In the genomic region with DNA sequence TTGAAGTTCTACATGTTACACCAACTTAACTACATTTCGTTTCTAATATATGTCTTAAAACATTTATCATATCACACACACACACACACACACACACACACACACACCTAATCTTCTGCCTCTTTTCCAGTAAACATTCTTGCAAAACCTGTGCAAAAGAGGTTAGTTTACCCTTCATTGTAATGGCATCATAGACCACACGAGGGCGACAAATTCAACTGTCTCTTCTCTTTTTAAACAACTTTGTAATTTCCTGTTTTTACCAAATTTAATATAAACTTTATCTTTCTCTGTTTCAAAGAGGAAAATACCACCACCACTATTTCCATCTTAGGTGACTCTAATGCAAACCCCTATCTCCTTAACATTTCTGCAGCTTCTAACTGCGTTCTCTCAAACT, we compare ENCODE assay signal across 7 mouse cellular contexts.
DNase-seq lines count a peak whose midpoint lies in the region; ATAC-seq lines count a peak whose summit lies in the region.

No protein-coding gene starts in this region.

- H3K4me2 ChIP-seq in intestine, embryonic 14.5 days (ENCODE audit: low read length), result no peak overlapping the region
- H3K4me2 ChIP-seq in intestine, embryonic 16.5 days (ENCODE audit: low read depth, low read length), result no peak overlapping the region

- H3K27me3 ChIP-seq in intestine, embryonic 14.5 days (replicated peaks; ENCODE audit: control insufficient read depth, insufficient read depth, low read length), result no peaks in the 10 kb centered on the region
- H3K27me3 ChIP-seq in intestine, embryonic 16.5 days (replicated peaks; ENCODE audit: control insufficient read depth, insufficient read depth, low read length), result no peaks in the 10 kb centered on the region

- no peak overlapping the region for H3K9ac ChIP-seq in intestine, embryonic 14.5 days (ENCODE audit: low read length)
- H3K9ac ChIP-seq in intestine, embryonic 16.5 days (ENCODE audit: low read depth, low read length), result no peak overlapping the region

- peak; percentile 58 for DNase-seq in intestine, embryonic 14.5 days (ENCODE audit: low spot score)
- peak; percentile 8 for DNase-seq in urinary bladder, postnatal 25 days (ENCODE audit: low spot score)
- DNase-seq in urinary bladder, postnatal 4 days (ENCODE audit: low spot score in 2 of 2), result no peak
- DNase-seq in hindlimb bud, embryonic 11.5 days (ENCODE audit: extremely low spot score, low read depth, low spot score), result peak; percentile 14
- peak; percentile 76 for DNase-seq in retina, embryonic 14.5 days (ENCODE audit: low spot score)

- H3K27ac ChIP-seq in intestine, embryonic 14.5 days (ENCODE audit: low read depth), result no peak overlapping the region
- H3K27ac ChIP-seq in intestine, embryonic 16.5 days (ENCODE audit: low read length), result no peak overlapping the region

- peaks cover 10% of the 10 kb centered on the region; the same call in 1 of the 2 replicates for H3K9me3 ChIP-seq in intestine, embryonic 14.5 days (ENCODE audit: control insufficient read depth, low read length)
- peaks cover 6% of the 10 kb centered on the region; the same call in 1 of the 2 replicates for H3K9me3 ChIP-seq in intestine, embryonic 16.5 days (ENCODE audit: control insufficient read depth, low read length)

- WGBS in intestine, embryonic 14.5 days, result 37% methylated on average over 4 of the region's 4 CpGs
- WGBS in intestine, embryonic 16.5 days, result 40% methylated on average over 4 of the region's 4 CpGs

- H3K4me3 ChIP-seq in intestine, embryonic 14.5 days (ENCODE audit: low read depth, low read length), result no peak overlapping the region
- no peak overlapping the region for H3K4me3 ChIP-seq in intestine, embryonic 16.5 days (ENCODE audit: low read length)

- H3K4me1 ChIP-seq in intestine, embryonic 14.5 days (replicated peaks; ENCODE audit: control insufficient read depth, insufficient read depth, low read length), result no peaks in the 10 kb centered on the region
- H3K4me1 ChIP-seq in intestine, embryonic 16.5 days (ENCODE audit: control insufficient read depth, insufficient read depth, low read length), result no peaks in the 10 kb centered on the region

- no peak for ATAC-seq in intestine, embryonic 14.5 days (replicated peaks; ENCODE audit: low FRiP score, low TSS enrichment, low read depth)
- ATAC-seq in intestine, embryonic 16.5 days, result no peak
- ATAC-seq in megakaryocyte-erythroid progenitor cell, adult 5-6 weeks (replicated peaks; ENCODE audit: low FRiP score, low TSS enrichment, poor library complexity, severe bottlenecking), result no peak

- no peaks in the 10 kb centered on the region for H3K36me3 ChIP-seq in intestine, embryonic 14.5 days (ENCODE audit: control insufficient read depth, insufficient read depth, low read length)
- H3K36me3 ChIP-seq in intestine, embryonic 16.5 days (ENCODE audit: control insufficient read depth, insufficient read depth, low read length), result no peaks in the 10 kb centered on the region

Comparison
In these comparisons a context has a peak if more than half of its experiments do, and no peak if none do; other contexts are left out.
1. DNase-seq: peak in intestine, embryonic 14.5 days (single experiment), urinary bladder, postnatal 25 days (single experiment), hindlimb bud, embryonic 11.5 days (single experiment) and retina, embryonic 14.5 days (single experiment); none in urinary bladder, postnatal 4 days (0 of 2).